Mouse (Mus musculus): ENCODE measurements around the gene Gltp.

- TF ChIP-seq CTCF (IDR thresholded peaks at IDR 0.05; ENCODE audit: low read depth) (no peak), EP300 (IDR thresholded peaks at IDR 0.05; ENCODE audit: low read depth) (no peak)
Observed at GRCm38 (mm10) chr5:114664750-114665149, 26.0 kb downstream of the Gltp start.

All from liver, postnatal 0 days (tissue).